Mouse (Mus musculus) cerebral cortex, adult 2 months (tissue): ENCODE measurements around the gene Ska2.

Experiments
- WGBS: fragments of 180-500 bp; shearing (Covaris S2); methylation state at CpG from one replicate; pipeline ENCODE4 v1.1.7; 2018; 5-methylcytosine and 5-hydroxymethylcytosine counted together

Gene Ska2

GRCm38 (mm10) chr11:87108755-87109518 lies at the start of gene Ska2:
TSS of gene Ska2 (plus strand) at chr11:87109234.
- under 1% methylated on average over 40 of the region's 40 CpGs for WGBS

- WGBS, result 98% methylated on average over 2 of the region's 2 CpGs
Observed at GRCm38 (mm10) chr11:87060410-87060809, 48.6 kb upstream of the Ska2 start.

GRCm38 (mm10) chr11:87062087-87062486 lies 46.9 kb upstream of the Ska2 start:
- WGBS, result 82% methylated on average over 3 of the region's 3 CpGs

- under 1% methylated on average over 24 of the region's 24 CpGs for WGBS
Observed at GRCm38 (mm10) chr11:87073343-87073865, 35.6 kb upstream of the Ska2 start.

- under 1% methylated on average over 43 of the region's 43 CpGs for WGBS
Observed at GRCm38 (mm10) chr11:87073866-87074440, 35.1 kb upstream of the Ska2 start, which contains the start of gene Gdpd1. TSS of gene Gdpd1 (minus strand) at chr11:87074062.

GRCm38 (mm10) chr11:87083712-87084111 lies 25.3 kb upstream of the Ska2 start:
- 72% methylated on average over 1 of the region's 1 CpGs for WGBS

GRCm38 (mm10) chr11:87085461-87085860 lies 23.6 kb upstream of the Ska2 start:
- 90% methylated on average over 13 of the region's 13 CpGs for WGBS

GRCm38 (mm10) chr11:87086290-87086984 lies 22.6 kb upstream of the Ska2 start, which contains the start of gene Smg8:
TSS of gene Smg8 (minus strand) at chr11:87086774.
- 1% methylated on average over 43 of the region's 43 CpGs for WGBS

- WGBS, result 63% methylated on average over 2 of the region's 2 CpGs
Observed at GRCm38 (mm10) chr11:87087142-87087541, 21.9 kb upstream of the Ska2 start.

GRCm38 (mm10) chr11:87108409-87108754 lies 652 bp upstream of the Ska2 start, which contains the start of gene Prr11:
TSS of gene Prr11 (minus strand) at chr11:87108708.
- WGBS, result under 1% methylated on average over 14 of the region's 14 CpGs

- WGBS, result under 1% methylated on average over 42 of the region's 42 CpGs
Observed at GRCm38 (mm10) chr11:87109519-87110171, 611 bp downstream of the Ska2 start.

- WGBS, result 4% methylated on average over 9 of the region's 9 CpGs
Observed at GRCm38 (mm10) chr11:87110172-87110909, 1.3 kb downstream of the Ska2 start.

GRCm38 (mm10) chr11:87121864-87122263 lies 12.8 kb downstream of the Ska2 start:
- 70% methylated on average over 8 of the region's 8 CpGs for WGBS

- WGBS, result 56% methylated on average over 4 of the region's 4 CpGs
Observed at GRCm38 (mm10) chr11:87125562-87125961, 16.5 kb downstream of the Ska2 start.

GRCm38 (mm10) chr11:87126281-87126823 lies 17.3 kb downstream of the Ska2 start:
- 1% methylated on average over 12 of the region's 12 CpGs for WGBS

- under 1% methylated on average over 99 of the region's 105 CpGs for WGBS
Observed at GRCm38 (mm10) chr11:87126824-87127816, 18.1 kb downstream of the Ska2 start, which contains the start of gene Trim37. TSS of gene Trim37 (plus strand) at chr11:87127077.

- whole genome bisulfite sequencing, result 73% methylated on average over 4 of the region's 4 CpGs
Observed at GRCm38 (mm10) chr11:87136233-87136632, 27.2 kb downstream of the Ska2 start.

- 95% methylated on average over 2 of the region's 2 CpGs for WGBS
Observed at GRCm38 (mm10) chr11:87158012-87158411, 49.0 kb downstream of the Ska2 start.

GRCm38 (mm10) chr11:87162687-87163086 lies 53.7 kb downstream of the Ska2 start:
- 97% methylated on average over 4 of the region's 4 CpGs for WGBS
